Mouse (Mus musculus) heart, embryonic 15.5 days (tissue): ENCODE results near the gene Bsn. TPM values are rescaled to one million over a fixed set of nuclear protein-coding genes. Genes with fewer than 3 reads are reported as not detected.

Source experiments
- ATAC-seq: fragments of 200-750 bp; cut with Nextera tagmentation; replicated peaks from 2 replicates; pipeline ENCODE4 v1.8.0; 2017; ENCODE audit warnings: low read depth, moderate TSS enrichment; ENCODE audit not compliant: insufficient number of reproducible peaks, insufficient read depth, low FRiP score
- H3K27ac ChIP-seq: fragments of 300-500 bp; sonication (generic); 2 replicates; pipeline ENCODE4 v1.5.1; 2015; ENCODE audit warnings: mild to moderate bottlenecking, inconsistent platforms
- H3K27me3 ChIP-seq: fragments of 300-500 bp; sonication (generic); 2 replicates; pipeline ENCODE4 v1.6.1; 2015; ENCODE audit warnings: inconsistent platforms
- H3K36me3 ChIP-seq: fragments of 300-500 bp; sonication (generic); 2 replicates; pipeline ENCODE4 v1.6.1; 2015; ENCODE audit warnings: mild to moderate bottlenecking, inconsistent platforms
- H3K4me1 ChIP-seq: fragments of 300-500 bp; sonication (generic); replicated peaks from 2 replicates; pipeline ENCODE4 v1.6.1; 2015; ENCODE audit warnings: inconsistent platforms
- H3K4me2 ChIP-seq: fragments of 300-500 bp; sonication (generic); 2 replicates; pipeline ENCODE4 v1.6.1; 2015; ENCODE audit warnings: inconsistent platforms, mild to moderate bottlenecking, moderate library complexity
- H3K4me3 ChIP-seq: fragments of 300-500 bp; sonication (generic); 2 replicates; pipeline ENCODE4 v1.5.1; 2015; ENCODE audit warnings: mild to moderate bottlenecking, inconsistent platforms
- H3K9ac ChIP-seq: fragments of 300-500 bp; sonication (generic); 2 replicates; pipeline ENCODE4 v1.6.1; 2015; ENCODE audit warnings: mild to moderate bottlenecking, inconsistent platforms
- H3K9me3 ChIP-seq: fragments of 300-500 bp; sonication (generic); replicated peaks from 2 replicates; pipeline ENCODE4 v1.6.1; 2016; ENCODE audit warnings: inconsistent platforms
- WGBS: fragments of 180-500 bp; shearing (Covaris S2); methylation state at CpG from one replicate; pipeline ENCODE4 v1.1.7; 2015; ENCODE audit warnings: mixed read lengths; 5-methylcytosine and 5-hydroxymethylcytosine counted together
- polyA plus RNA-seq: library from polyadenylated mRNA; unstranded; fragments of >200 nt; fragmentation: Nextera tagmentation; extraction: Ambion mirVana; gene quantifications from 2 replicates; pipeline ENCODE4 v1.2.1, GENCODE M21; 2015

The Bsn gene
- polyA plus RNA-seq, 1 experiment from 2014 or later = 0.13 TPM

DNA sequence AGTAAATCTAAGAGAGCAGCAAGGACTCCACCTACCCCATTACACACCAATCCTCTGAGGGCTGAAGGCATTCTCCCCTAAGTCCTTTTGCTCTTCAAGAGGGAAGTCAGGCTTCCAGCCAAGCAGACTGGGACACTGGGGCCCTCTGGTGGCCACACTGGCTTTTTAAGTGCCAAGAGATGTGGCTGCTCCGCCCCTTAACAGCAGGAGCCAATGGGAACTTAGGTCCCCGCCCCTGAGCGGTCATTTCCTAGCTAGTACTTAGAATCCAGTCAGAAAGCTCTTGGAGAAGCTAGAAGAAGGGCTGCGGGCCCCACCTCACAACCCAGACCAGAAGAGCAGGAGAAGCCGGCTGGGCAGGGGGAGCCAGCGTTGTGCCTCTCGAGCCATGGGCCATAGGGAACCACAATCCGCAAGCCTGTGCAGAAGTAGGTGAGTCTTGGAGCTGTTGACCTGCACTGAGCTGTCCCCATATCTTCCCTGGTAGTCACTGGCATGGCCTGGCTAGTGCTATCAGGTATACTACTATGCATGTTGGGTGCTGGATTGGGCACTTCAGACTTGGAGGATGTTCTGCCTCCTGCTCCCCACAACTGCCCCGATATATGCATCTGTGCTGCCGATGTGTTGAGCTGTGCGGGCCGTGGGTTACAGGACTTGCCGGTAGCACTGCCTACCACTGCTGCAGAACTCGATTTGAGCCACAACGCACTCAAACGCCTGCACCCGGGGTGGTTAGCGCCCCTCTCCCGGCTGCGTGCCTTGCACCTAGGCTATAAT is 137.1 kb downstream of the Bsn start, which contains the start of gene Amigo3:
Gene Amigo3, plus strand, starts transcription at position 275 of the 780 bp plus-strand sequence.
- peak within 1 kb of the TSS; percentile 23 for H3K27ac ChIP-seq
- ATAC-seq = peak; percentile 47

GRCm38 (mm10) chr9:108052411-108052810 is 137.8 kb downstream of the Bsn start:
- peaks cover 43% of the 10 kb centered on the region for H3K4me1 ChIP-seq
- peak overlapping the region; percentile 12; the same call in 1 of the 2 replicates for H3K27ac ChIP-seq
- 61% methylated on average over 7 of the region's 7 CpGs for WGBS
- H3K27me3 ChIP-seq = no peaks in the 10 kb centered on the region
- H3K4me2 ChIP-seq = no peak overlapping the region
- H3K4me3 ChIP-seq = no peak overlapping the region
- no peak overlapping the region for H3K9ac ChIP-seq
- H3K9me3 ChIP-seq = no peaks in the 10 kb centered on the region
- ATAC-seq = no peak
- H3K36me3 ChIP-seq = peaks cover 44% of the 10 kb centered on the region; the same call in 1 of the 2 replicates

More for the DNA sequence above, 137.1 kb downstream of the Bsn start, which contains the start of gene Amigo3:
- Histone ChIP-seq H3K36me3 (peaks cover 49% of the 10 kb centered on the region; the same call in 1 of the 2 replicates), H3K4me2 (peak within 1 kb of the TSS; percentile 60), H3K9ac (peak within 1 kb of the TSS; percentile 39; the same call in 1 of the 2 replicates), H3K4me1 (peaks cover 36% of the 10 kb centered on the region), H3K9me3 (no peaks in the 10 kb centered on the region), H3K27me3 (no peaks in the 10 kb centered on the region), H3K4me3 (peak within 1 kb of the TSS; percentile 33)
- 48% methylated on average over 20 of the region's 20 CpGs for WGBS

- Histone ChIP-seq H3K27ac (no peak overlapping the region), H3K4me3 (no peak overlapping the region), H3K9me3 (no peaks in the 10 kb centered on the region), H3K27me3 (no peaks in the 10 kb centered on the region), H3K36me3 (peaks cover 45% of the 10 kb centered on the region; the same call in 1 of the 2 replicates), H3K4me2 (no peak overlapping the region), H3K4me1 (peaks cover 45% of the 10 kb centered on the region), H3K9ac (no peak overlapping the region)
- ATAC-seq = no peak
- 84% methylated on average over 4 of the region's 4 CpGs for WGBS
Observed at GRCm38 (mm10) chr9:108051931-108052220, 138.3 kb downstream of the Bsn start.

DNA sequence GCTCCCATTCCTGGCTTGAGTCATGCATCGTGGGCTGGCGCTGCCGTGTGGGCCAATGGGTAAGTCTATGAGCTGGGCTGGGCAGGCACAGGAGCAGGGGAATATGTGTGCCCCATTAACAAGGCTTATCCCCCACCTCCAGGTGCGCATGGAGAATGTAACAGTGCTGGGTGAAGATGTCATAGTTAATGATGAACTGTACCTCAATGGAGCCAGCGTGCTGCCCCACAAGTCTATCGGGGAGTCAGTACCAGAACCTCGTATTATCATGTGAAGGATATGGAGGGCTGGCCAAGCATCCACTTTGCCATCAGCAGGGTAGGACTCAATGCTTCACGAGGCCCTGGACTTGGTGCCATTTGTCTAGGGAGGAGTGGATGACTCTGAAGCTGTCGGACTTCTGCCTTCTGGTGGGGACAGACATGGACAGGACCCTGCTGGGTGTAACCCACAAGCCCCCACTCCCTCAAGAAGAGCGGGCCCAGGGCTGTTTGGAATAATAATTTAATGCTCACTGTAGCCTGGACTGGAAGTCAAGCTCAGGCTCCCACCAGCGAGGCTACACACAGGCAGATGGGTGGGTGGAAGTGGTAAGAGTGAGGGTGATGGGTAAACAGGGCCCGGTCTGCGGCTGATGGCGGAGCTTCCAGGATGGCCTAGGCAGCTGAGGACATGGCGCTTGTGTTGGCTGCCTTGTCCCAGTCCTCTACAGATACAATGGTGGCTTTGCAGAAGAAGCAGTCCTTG is 138.8 kb downstream of the Bsn start:
- H3K4me3 ChIP-seq = no peak overlapping the region
- ATAC-seq = no peak
- H3K4me2 ChIP-seq = no peak overlapping the region
- H3K36me3 ChIP-seq = peaks cover 47% of the 10 kb centered on the region
- no peak overlapping the region for H3K9ac ChIP-seq
- no peak overlapping the region for H3K27ac ChIP-seq
- H3K4me1 ChIP-seq = peaks cover 45% of the 10 kb centered on the region
- no peaks in the 10 kb centered on the region for H3K9me3 ChIP-seq
- H3K27me3 ChIP-seq = no peaks in the 10 kb centered on the region
- 94% methylated on average over 15 of the region's 15 CpGs for WGBS

DNA sequence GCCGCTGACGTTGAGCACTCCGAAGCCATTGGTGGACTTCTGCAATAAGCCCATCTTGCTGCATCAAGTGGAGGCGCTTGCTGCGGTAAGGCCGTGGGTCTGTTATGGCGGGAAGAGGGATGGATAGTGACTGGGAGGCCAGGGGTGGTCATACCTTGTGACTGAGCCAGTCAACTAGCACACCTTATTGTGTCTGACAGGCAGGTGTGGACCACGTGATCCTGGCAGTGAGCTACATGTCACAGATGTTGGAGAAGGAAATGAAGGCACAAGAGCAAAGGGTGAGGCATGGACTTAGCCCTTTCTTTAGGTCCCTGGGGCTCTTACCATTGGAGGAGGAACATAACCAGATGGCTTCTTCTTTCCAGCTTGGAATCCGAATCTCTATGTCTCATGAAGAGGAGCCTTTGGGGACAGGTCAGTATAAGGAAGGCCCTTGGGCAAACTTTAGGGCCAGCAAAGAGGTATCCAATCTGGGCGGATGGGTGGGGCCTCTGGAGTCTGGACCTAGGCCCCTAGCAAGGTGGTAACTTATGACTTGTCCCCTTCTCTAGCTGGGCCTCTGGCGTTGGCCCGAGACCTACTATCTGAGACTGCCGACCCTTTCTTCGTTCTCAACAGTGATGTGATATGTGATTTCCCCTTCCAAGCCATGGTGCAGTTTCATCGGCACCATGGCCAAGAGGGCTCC is 140.5 kb downstream of the Bsn start:
- H3K27me3 ChIP-seq = no peaks in the 10 kb centered on the region
- H3K36me3 ChIP-seq = peaks cover 47% of the 10 kb centered on the region
- H3K4me3 ChIP-seq = peak overlapping the region; percentile 77
- peak overlapping the region; percentile 88 for H3K4me2 ChIP-seq
- H3K4me1 ChIP-seq = peaks cover 45% of the 10 kb centered on the region
- H3K9ac ChIP-seq = peak overlapping the region; percentile 78
- WGBS = 40% methylated on average over 15 of the region's 15 CpGs
- H3K27ac ChIP-seq = peak overlapping the region; percentile 82
- H3K9me3 ChIP-seq = no peaks in the 10 kb centered on the region
- no peak for ATAC-seq

- Histone ChIP-seq H3K27ac (peak within 1 kb of the TSS; percentile 82), H3K27me3 (no peaks in the 10 kb centered on the region), H3K9ac (peak within 1 kb of the TSS; percentile 78), H3K4me1 (peaks cover 45% of the 10 kb centered on the region), H3K4me3 (peak within 1 kb of the TSS; percentile 77), H3K36me3 (peaks cover 40% of the 10 kb centered on the region), H3K9me3 (no peaks in the 10 kb centered on the region), H3K4me2 (peak within 1 kb of the TSS; percentile 88)
- WGBS = 0% methylated on average over 35 of the region's 39 CpGs
- ATAC-seq = peak; percentile 93
Observed at GRCm38 (mm10) chr9:108049016-108049455, 141.1 kb downstream of the Bsn start, which contains the start of gene Gmppb. TSS of gene Gmppb (plus strand) at chr9:108049242.

DNA sequence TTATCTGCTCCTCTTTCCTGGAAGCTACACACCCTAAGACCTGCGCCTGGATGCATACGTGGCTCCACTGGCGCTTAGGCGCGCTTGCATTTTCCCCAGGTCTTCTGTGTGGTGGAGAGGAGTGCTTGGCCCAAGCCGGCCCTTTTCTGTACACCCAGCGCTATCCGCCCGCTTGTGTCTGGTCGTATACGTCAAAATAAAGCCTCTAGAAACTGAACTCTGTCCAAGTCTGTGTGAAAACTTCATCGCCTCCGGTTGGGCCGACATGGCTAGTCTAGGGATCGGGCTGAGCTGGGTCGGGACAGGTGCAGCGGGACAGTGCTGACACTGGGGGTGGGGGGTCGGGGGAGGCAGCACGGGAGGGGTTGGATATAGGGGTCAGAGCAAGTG is 141.6 kb downstream of the Bsn start:
- Histone ChIP-seq H3K9me3 (no peaks in the 10 kb centered on the region), H3K27ac (peak overlapping the region; percentile 82), H3K4me2 (peak overlapping the region; percentile 88), H3K9ac (peak overlapping the region; percentile 54), H3K27me3 (no peaks in the 10 kb centered on the region), H3K4me3 (peak overlapping the region; percentile 77), H3K4me1 (peaks cover 41% of the 10 kb centered on the region), H3K36me3 (peaks cover 38% of the 10 kb centered on the region)
- WGBS = 2% methylated on average over 19 of the region's 19 CpGs
- ATAC-seq = peak; percentile 44; the same call in 1 of the 2 replicates

GRCm38 (mm10) chr9:108047601-108048565 is 142.3 kb downstream of the Bsn start:
- H3K27ac ChIP-seq = peak overlapping the region; percentile 82
- no peaks in the 10 kb centered on the region for H3K9me3 ChIP-seq
- peaks cover 43% of the 10 kb centered on the region for H3K36me3 ChIP-seq
- H3K4me1 ChIP-seq = peaks cover 34% of the 10 kb centered on the region
- no peak for ATAC-seq
- H3K4me2 ChIP-seq = peak overlapping the region; percentile 88
- H3K4me3 ChIP-seq = peak overlapping the region; percentile 77
- H3K9ac ChIP-seq = peak overlapping the region; percentile 54
- WGBS = 34% methylated on average over 17 of the region's 17 CpGs
- no peaks in the 10 kb centered on the region for H3K27me3 ChIP-seq

GRCm38 (mm10) chr9:108046582-108046981 is 143.6 kb downstream of the Bsn start:
- no peak for ATAC-seq
- peaks cover 53% of the 10 kb centered on the region for H3K36me3 ChIP-seq
- H3K4me1 ChIP-seq = peaks cover 27% of the 10 kb centered on the region
- H3K27me3 ChIP-seq = no peaks in the 10 kb centered on the region
- no peak overlapping the region for H3K27ac ChIP-seq
- no peak overlapping the region for H3K9ac ChIP-seq
- H3K9me3 ChIP-seq = no peaks in the 10 kb centered on the region
- H3K4me2 ChIP-seq = no peak overlapping the region
- H3K4me3 ChIP-seq = no peak overlapping the region
- 92% methylated on average over 4 of the region's 4 CpGs for WGBS
